Mouse (Mus musculus) urinary bladder, postnatal 10 days (tissue): ENCODE results near the gene Pp2d1.
A peak's percentile ranks its signal among the peaks of the same experiment; 100 is the strongest.
"Not testable (repeated sequence)": the region's sequence is repeated elsewhere in the genome, so short reads cannot be mapped to it uniquely, and the experiment has no call there.

ENCODE experiments used
- DNase-seq: peaks from one replicate; pipeline ENCODE4 v3.0.0; 2022; ENCODE audit warnings: low spot score

The Pp2d1 gene

GRCm38 (mm10) chr17:53539351-53539750, at the start of gene Pp2d1:
Pp2d1 (minus strand) TSS chr17:53539451.
- DNase-seq, result not testable (repeated sequence)

- DNase-seq, result no peak
These were observed 49.0 kb upstream of the Pp2d1 start for GRCm38 (mm10) chr17:53588097-53588855.

- peak; percentile 61 for DNase-seq
These were observed 48.0 kb upstream of the Pp2d1 start for GRCm38 (mm10) chr17:53587074-53587851.

GRCm38 (mm10) chr17:53583846-53584579, 44.8 kb upstream of the Pp2d1 start:
- no peak for DNase-seq

GRCm38 (mm10) chr17:53582805-53583204, 43.6 kb upstream of the Pp2d1 start:
- DNase-seq, result no peak

GRCm38 (mm10) chr17:53582026-53582585, 42.9 kb upstream of the Pp2d1 start:
- DNase-seq, result no peak

GRCm38 (mm10) chr17:53580237-53580636, 41.0 kb upstream of the Pp2d1 start:
- no peak for DNase-seq

GRCm38 (mm10) chr17:53579612-53580011, 40.4 kb upstream of the Pp2d1 start:
- no peak for DNase-seq

- DNase-seq, result no peak
These were observed 39.5 kb upstream of the Pp2d1 start for GRCm38 (mm10) chr17:53578776-53579175.

GRCm38 (mm10) chr17:53578249-53578648, 39.0 kb upstream of the Pp2d1 start:
- no peak for DNase-seq

GRCm38 (mm10) chr17:53577754-53578153, 38.5 kb upstream of the Pp2d1 start:
- no peak for DNase-seq

- no peak for DNase-seq
These were observed 37.9 kb upstream of the Pp2d1 start for GRCm38 (mm10) chr17:53577151-53577550.

GRCm38 (mm10) chr17:53573019-53573556, 33.8 kb upstream of the Pp2d1 start:
- DNase-seq, result no peak

GRCm38 (mm10) chr17:53570932-53571331, 31.7 kb upstream of the Pp2d1 start:
- DNase-seq, result not testable (repeated sequence)

GRCm38 (mm10) chr17:53570361-53570875, 31.2 kb upstream of the Pp2d1 start:
- DNase-seq, result no peak

GRCm38 (mm10) chr17:53569829-53570228, 30.6 kb upstream of the Pp2d1 start:
- DNase-seq, result peak; percentile 24

- DNase-seq, result no peak
These were observed 29.6 kb upstream of the Pp2d1 start for GRCm38 (mm10) chr17:53568734-53569386.

- DNase-seq, result peak; percentile 20
These were observed 28.9 kb upstream of the Pp2d1 start for GRCm38 (mm10) chr17:53568118-53568517.

GRCm38 (mm10) chr17:53567346-53568101, 28.3 kb upstream of the Pp2d1 start:
- DNase-seq, result peak; percentile 22

GRCm38 (mm10) chr17:53566919-53567345, 27.7 kb upstream of the Pp2d1 start:
- DNase-seq, result peak; percentile 26
